Comparison of ENCODE assay signal across 14 mouse cellular contexts in genomic region chr10:60268738-60269137, GRCm38 (mm10).
"Had no signal": no experiment of that assay in that cellular context is flagged by ENCODE, and none has a peak within 500 bp of the region (broad histone marks: within the 10 kb centered on the region; RNA-seq: fewer than 3 reads in every experiment).

No protein-coding gene starts in this region.

- H3K36me3 ChIP-seq: limb, embryonic 10.5 days; liver, embryonic 12.5 days; lung, embryonic 15.5 days; midbrain, embryonic 10.5 days; neural tube, embryonic 13.5 days had no signal

- H3K27ac ChIP-seq: layer of hippocampus, adult 2 months; limb, embryonic 10.5 days; liver, embryonic 12.5 days; midbrain, embryonic 10.5 days; neural tube, embryonic 13.5 days had no signal

- ATAC-seq: liver, embryonic 12.5 days had no signal

- H3K4me3 ChIP-seq: layer of hippocampus, adult 2 months; limb, embryonic 10.5 days; liver, embryonic 12.5 days; lung, embryonic 15.5 days; midbrain, embryonic 10.5 days; neural tube, embryonic 13.5 days had no signal

- H3K9me3 ChIP-seq: limb, embryonic 10.5 days; liver, embryonic 12.5 days; lung, embryonic 15.5 days; midbrain, embryonic 10.5 days; neural tube, embryonic 13.5 days had no signal

- DNase-seq: kidney, adult 11 months; kidney, adult 9 months; kidney, postnatal 4 days; lung, postnatal 14 days; midbrain, embryonic 14.5 days; right cerebral cortex, postnatal 14 days; thymus, adult 2 months; thymus, postnatal 25 days had no signal

- H3K9ac ChIP-seq: liver, embryonic 12.5 days; lung, embryonic 15.5 days had no signal

- H3K4me2 ChIP-seq: liver, embryonic 12.5 days; lung, embryonic 15.5 days; neural tube, embryonic 13.5 days had no signal

- H3K27me3 ChIP-seq: lung, embryonic 15.5 days; neural tube, embryonic 13.5 days had no signal
